In genomic region chr10:107123529-107124335, GRCm38 (mm10) we compare ENCODE assay signal across 9 mouse cellular contexts. TPM values are rescaled to one million over a fixed set of nuclear protein-coding genes. Genes with fewer than 3 reads are reported as not detected.
A peak's percentile ranks its signal among the peaks of the same experiment; 100 is the strongest.
DNase-seq lines count a peak whose midpoint lies in the region; ATAC-seq and TF ChIP-seq lines count a peak whose summit lies in the region.
"Had no signal": no experiment of that assay in that cellular context is flagged by ENCODE, and none has a peak within 500 bp of the region (broad histone marks: within the 10 kb centered on the region; RNA-seq: fewer than 3 reads in every experiment).

Gene Acss3 (minus strand): TSS chr10:107123668.

- no peak for TF ChIP-seq POLR2A in testis, adult 2 months (IDR thresholded peaks at IDR 0.05; ENCODE audit: control insufficient read depth, low read depth, low read length)

- no peaks in the 10 kb centered on the region for H3K36me3 ChIP-seq in C2C12 (ENCODE audit: control insufficient read depth, insufficient read depth)
- no peaks in the 10 kb centered on the region for H3K36me3 ChIP-seq in forebrain, embryonic 14.5 days (ENCODE audit: control insufficient read depth, insufficient read depth, low read length)
- no peaks in the 10 kb centered on the region for H3K36me3 ChIP-seq in midbrain, embryonic 10.5 days
- no peaks in the 10 kb centered on the region for H3K36me3 ChIP-seq in testis, adult 2 months (ENCODE audit: control insufficient read depth, insufficient read depth, low read length)

- peak within 1 kb of the TSS; percentile 52 for H3K4me2 ChIP-seq in forebrain, embryonic 14.5 days (ENCODE audit: low read length)

- no peak for TF ChIP-seq CTCF in C2C12 (IDR thresholded peaks at IDR 0.05; ENCODE audit: control insufficient read depth, insufficient read depth, insufficient read length)
- no peak for TF ChIP-seq CTCF in testis, adult 2 months (IDR thresholded peaks at IDR 0.05; ENCODE audit: control insufficient read depth, insufficient read depth, insufficient replicate concordance, low read depth, low read length)

- intact Hi-C loops in heart, postnatal 25 days (cut with DNase I), result no loop called here

- H3ac ChIP-seq in C2C12 (ENCODE audit: control insufficient read depth, insufficient read length, low read depth), result peak within 1 kb of the TSS; percentile 43

- 2% methylated on average over 17 of the region's 17 CpGs for WGBS in forebrain, embryonic 14.5 days
- 2% methylated on average over 17 of the region's 17 CpGs for WGBS in midbrain, embryonic 10.5 days

- H3K9ac ChIP-seq in forebrain, embryonic 14.5 days (ENCODE audit: low read length), result peak within 1 kb of the TSS; percentile 35; the same call in 1 of the 2 replicates

- H3K4me1 ChIP-seq in forebrain, embryonic 14.5 days (ENCODE audit: control insufficient read depth, insufficient read depth, low read length), result no peaks in the 10 kb centered on the region; the same call in none of the 2 replicates
- peaks cover 24% of the 10 kb centered on the region for H3K4me1 ChIP-seq in midbrain, embryonic 10.5 days
- peaks cover 6% of the 10 kb centered on the region; the same call in 1 of the 2 replicates for H3K4me1 ChIP-seq in testis, adult 2 months (ENCODE audit: control insufficient read depth, insufficient read depth, low read length)
- H3K4me1 ChIP-seq: megakaryocyte, embryonic 14.5 days had no signal

- H3K27ac ChIP-seq in forebrain, embryonic 14.5 days (ENCODE audit: low read depth, low read length), result no peak within 1 kb of the TSS
- peak within 1 kb of the TSS; percentile 84 for H3K27ac ChIP-seq in midbrain, embryonic 10.5 days (replicated peaks)
- H3K27ac ChIP-seq in testis, adult 2 months (ENCODE audit: control insufficient read depth, insufficient read depth, low read depth, low read length), result peak within 1 kb of the TSS; percentile 32

- no peaks in the 10 kb centered on the region for H3K79me2 ChIP-seq in C2C12 (ENCODE audit: control insufficient read depth, insufficient read depth)

- H3K27me3 ChIP-seq in C2C12 (ENCODE audit: control insufficient read depth, insufficient read depth, insufficient read length), result no peaks in the 10 kb centered on the region
- no peaks in the 10 kb centered on the region for H3K27me3 ChIP-seq in forebrain, embryonic 14.5 days (replicated peaks; ENCODE audit: control insufficient read depth, insufficient read depth, low read length)
- no peaks in the 10 kb centered on the region for H3K27me3 ChIP-seq in midbrain, embryonic 10.5 days (ENCODE audit: low read depth, poor library complexity, severe bottlenecking)
- no peaks in the 10 kb centered on the region for H3K27me3 ChIP-seq in testis, adult 2 months (ENCODE audit: control insufficient read depth, insufficient read depth, low read length)
- H3K27me3 ChIP-seq: megakaryocyte, embryonic 14.5 days had no signal

- DNase-seq in adrenal gland, postnatal 14 days, result peak; percentile 69
- peak; percentile 64 for DNase-seq in forebrain, embryonic 14.5 days (ENCODE audit: low spot score)
- DNase-seq in heart, postnatal 25 days (ENCODE audit: low spot score), result peak; percentile 7
- DNase-seq in kidney, postnatal 36 days, result peak; percentile 79 to 80
- peak; percentile 84 for DNase-seq in midbrain, embryonic 10.5 days (ENCODE audit: low spot score)
- no peak for DNase-seq in right cerebral cortex, postnatal 14 days

- no peak within 1 kb of the TSS for H3K4me3 ChIP-seq in C2C12 (ENCODE audit: insufficient read depth, poor library complexity, severe bottlenecking)
- peak within 1 kb of the TSS; percentile 26 for H3K4me3 ChIP-seq in forebrain, embryonic 14.5 days (ENCODE audit: low read depth, low read length)
- peak within 1 kb of the TSS; percentile 65 for H3K4me3 ChIP-seq in midbrain, embryonic 10.5 days
- H3K4me3 ChIP-seq in testis, adult 2 months (ENCODE audit: control insufficient read depth, low read depth, low read length), result peak within 1 kb of the TSS; percentile 78
- H3K4me3 ChIP-seq: megakaryocyte, embryonic 14.5 days had no signal

- ATAC-seq in forebrain, embryonic 14.5 days, result peak; percentile 96

- H3K79me3 ChIP-seq in C2C12 (ENCODE audit: low read depth), result no peaks in the 10 kb centered on the region

- no peaks in the 10 kb centered on the region for H3K9me3 ChIP-seq in forebrain, embryonic 14.5 days (replicated peaks; ENCODE audit: control insufficient read depth, low read length)
- H3K9me3 ChIP-seq in midbrain, embryonic 10.5 days (replicated peaks), result no peaks in the 10 kb centered on the region

TF ChIP-seq in C2C12, 6 proteins besides CTCF, POLR2A, EP300 and RAD21:
- TF ChIP-seq CEBPB (IDR thresholded peaks at IDR 0.05; ENCODE audit: low read depth), result no peak
- no peak for TF ChIP-seq MAX (IDR thresholded peaks at IDR 0.05)
- TF ChIP-seq USF1 (IDR thresholded peaks at IDR 0.05; ENCODE audit: low read depth), result no peak
- no peak for TF ChIP-seq FOSL1 (IDR thresholded peaks at IDR 0.05; ENCODE audit: insufficient read depth, low read length, poor library complexity, severe bottlenecking)
- no peak for TF ChIP-seq MYOD1 (IDR thresholded peaks at IDR 0.05; ENCODE audit: control insufficient read depth, insufficient read length, low read depth)
- TF ChIP-seq MYOG (IDR thresholded peaks at IDR 0.05; ENCODE audit: control insufficient read depth, extremely low read depth, insufficient read length), result no peak

RNA-seq across cellular contexts. Expression of gene Acss3, which starts in this region (rescaled TPM):
- 0.08 TPM for polyA plus RNA-seq in C2C12 (2012; fragmentation: generic; extraction: Trizol)
- total RNA-seq in adrenal gland, postnatal 14 days (2021), result 22.7 and 35.8 TPM in 2 replicates
- 0.55 and 0.61 TPM in 2 replicates for polyA plus RNA-seq in forebrain, embryonic 14.5 days (2014; fragmentation: Nextera tagmentation; extraction: Ambion mirVana)
- total RNA-seq in heart, postnatal 25 days (2021), result 1 to 10 TPM; 3.6 to 3.8 TPM
- 2.7 and 3.6 TPM in 2 replicates for polyA plus RNA-seq in midbrain, embryonic 10.5 days (2016; fragmentation: Nextera tagmentation; extraction: Ambion mirVana)
- 0.71 and 1.3 TPM in 2 replicates for polyA plus RNA-seq in testis, adult 2 months (2012; rRNA removed)

Comparison
In these comparisons a context has a peak if more than half of its experiments do, and no peak if none do; other contexts are left out.
1. Peak in DNase-seq, ATAC-seq, H3K4me3 ChIP-seq, H3K9ac ChIP-seq and H3K4me2 ChIP-seq in forebrain, embryonic 14.5 days; RNA of the gene not detected or under 1 TPM.